Mouse (Mus musculus): ENCODE data around the gene Gpr182. TPM values are rescaled to one million over a fixed set of nuclear protein-coding genes. Genes with fewer than 3 reads are reported as not detected.

Gpr182 gene
- polyA plus RNA-seq, 1 experiment from 2014 or later: 17.3 TPM

DNA sequence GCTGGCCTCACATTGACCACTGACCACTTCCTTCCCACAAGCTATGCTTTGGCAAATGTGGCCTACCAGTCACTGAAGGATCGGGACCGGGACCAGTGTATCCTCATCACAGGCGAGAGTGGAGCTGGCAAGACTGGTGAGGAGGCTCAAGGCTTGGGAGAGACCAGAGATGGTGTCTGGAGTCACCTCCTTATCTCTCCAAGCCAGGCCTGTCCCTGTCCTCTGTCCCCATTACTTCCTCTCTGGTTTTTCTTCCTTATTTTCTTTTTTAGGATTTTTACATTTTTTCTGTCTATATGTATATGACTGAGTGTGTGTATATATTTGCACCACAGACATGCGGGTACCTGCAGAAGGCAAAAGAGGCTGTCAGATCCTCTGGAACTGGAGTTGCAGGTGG, 45.7 kb downstream of the Gpr182 start:
- no peak for DNase-seq
- no peaks in the 10 kb centered on the region for H3K9me3 ChIP-seq (ENCODE audit: low read length)
- no peak overlapping the region for H3K4me2 ChIP-seq (ENCODE audit: low read depth, low read length)
- no peaks in the 10 kb centered on the region for H3K36me3 ChIP-seq (replicated peaks; ENCODE audit: insufficient read depth, low read length)
- H3K27ac ChIP-seq (ENCODE audit: low read depth): no peak overlapping the region
- 58% methylated on average over 4 of the region's 4 CpGs for WGBS (ENCODE audit: insufficient replicate concordance)
- TF ChIP-seq CTCF (IDR thresholded peaks at IDR 0.05; ENCODE audit: low read depth) (no peak), EP300 (IDR thresholded peaks at IDR 0.05; ENCODE audit: low read depth) (no peak)
- no peak for ATAC-seq
- no peaks in the 10 kb centered on the region for H3K4me1 ChIP-seq (ENCODE audit: insufficient read depth)
- H3K4me3 ChIP-seq (ENCODE audit: low read depth, low read length): no peak overlapping the region
- no peaks in the 10 kb centered on the region for H3K27me3 ChIP-seq (ENCODE audit: insufficient read depth, low read length)
- H3K9ac ChIP-seq (replicated peaks): no peak overlapping the region

DNA sequence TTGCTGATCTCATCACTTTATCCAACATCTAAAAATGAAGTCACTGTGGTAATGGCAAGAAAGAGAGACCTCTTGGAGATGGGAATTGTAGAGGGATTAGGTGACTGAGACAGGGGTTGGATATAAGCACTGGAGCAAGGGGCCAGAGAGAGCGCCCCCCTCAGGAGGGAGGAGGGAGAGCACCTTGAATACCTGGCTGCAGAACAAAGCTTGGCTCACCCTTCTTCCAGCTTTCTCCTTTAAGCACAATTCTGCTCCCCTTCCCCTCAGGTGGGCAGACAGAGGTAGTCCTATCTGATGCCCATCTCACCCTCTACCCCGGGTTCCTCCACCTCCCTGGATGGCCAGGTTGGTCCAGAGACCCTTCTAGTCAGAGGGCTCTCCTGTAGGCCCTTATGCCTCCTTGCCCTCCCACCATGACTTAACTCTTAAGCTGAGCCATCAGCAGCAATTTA, 46.7 kb downstream of the Gpr182 start, which contains the start of gene Myo1a:
Gene Myo1a (plus strand): TSS at position 405 of the 455 bp plus-strand sequence.
- Histone ChIP-seq H3K36me3 (replicated peaks; ENCODE audit: insufficient read depth, low read length) (no peaks in the 10 kb centered on the region), H3K4me2 (ENCODE audit: low read depth, low read length) (no peak within 1 kb of the TSS), H3K4me1 (ENCODE audit: insufficient read depth) (no peaks in the 10 kb centered on the region), H3K9me3 (ENCODE audit: low read length) (no peaks in the 10 kb centered on the region), H3K27ac (ENCODE audit: low read depth) (no peak within 1 kb of the TSS), H3K4me3 (ENCODE audit: low read depth, low read length) (no peak within 1 kb of the TSS), H3K9ac (replicated peaks) (no peak within 1 kb of the TSS), H3K27me3 (ENCODE audit: insufficient read depth, low read length) (no peaks in the 10 kb centered on the region)
- DNase-seq (no peak), ATAC-seq (no peak)
- WGBS (ENCODE audit: insufficient replicate concordance): 49% methylated on average over 2 of the region's 2 CpGs
- no peak for TF ChIP-seq EP300 (IDR thresholded peaks at IDR 0.05; ENCODE audit: low read depth)
- TF ChIP-seq CTCF (IDR thresholded peaks at IDR 0.05; ENCODE audit: low read depth): 0 out of 2 replicates have a peak, but pooled peaks have one; percentile 9

DNA sequence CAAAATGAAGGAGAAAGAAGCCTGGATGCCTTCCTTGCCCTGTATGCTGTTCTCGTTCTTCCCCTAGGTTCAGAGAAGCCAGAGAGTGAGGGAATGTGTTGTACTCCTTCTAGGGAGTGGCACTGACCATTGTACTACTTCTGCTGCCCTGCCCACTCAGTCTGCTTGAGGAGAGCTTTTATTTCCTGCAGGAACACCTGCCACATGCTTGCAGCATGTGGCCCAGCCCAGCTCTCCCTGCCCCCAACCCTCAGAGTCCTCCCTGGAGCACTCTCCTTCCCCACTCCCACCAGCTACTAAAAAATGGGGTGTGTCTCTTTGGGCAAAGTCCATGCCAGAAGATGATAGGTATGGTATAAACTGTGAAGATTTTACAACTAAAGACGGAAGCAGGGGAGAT, 47.2 kb downstream of the Gpr182 start:
- TF ChIP-seq CTCF (IDR thresholded peaks at IDR 0.05; ENCODE audit: low read depth) (no peak), EP300 (IDR thresholded peaks at IDR 0.05; ENCODE audit: low read depth) (no peak)
- Histone ChIP-seq H3K4me2 (ENCODE audit: low read depth, low read length) (no peak overlapping the region), H3K9me3 (ENCODE audit: low read length) (no peaks in the 10 kb centered on the region), H3K4me1 (ENCODE audit: insufficient read depth) (no peaks in the 10 kb centered on the region), H3K4me3 (ENCODE audit: low read depth, low read length) (no peak overlapping the region), H3K36me3 (replicated peaks; ENCODE audit: insufficient read depth, low read length) (no peaks in the 10 kb centered on the region; the same call in 1 of the 2 replicates), H3K27me3 (ENCODE audit: insufficient read depth, low read length) (no peaks in the 10 kb centered on the region), H3K27ac (ENCODE audit: low read depth) (no peak overlapping the region), H3K9ac (replicated peaks) (no peak overlapping the region)
- DNase-seq (no peak), ATAC-seq (no peak)
- 54% methylated on average over 2 of the region's 2 CpGs for WGBS (ENCODE audit: insufficient replicate concordance)

DNA sequence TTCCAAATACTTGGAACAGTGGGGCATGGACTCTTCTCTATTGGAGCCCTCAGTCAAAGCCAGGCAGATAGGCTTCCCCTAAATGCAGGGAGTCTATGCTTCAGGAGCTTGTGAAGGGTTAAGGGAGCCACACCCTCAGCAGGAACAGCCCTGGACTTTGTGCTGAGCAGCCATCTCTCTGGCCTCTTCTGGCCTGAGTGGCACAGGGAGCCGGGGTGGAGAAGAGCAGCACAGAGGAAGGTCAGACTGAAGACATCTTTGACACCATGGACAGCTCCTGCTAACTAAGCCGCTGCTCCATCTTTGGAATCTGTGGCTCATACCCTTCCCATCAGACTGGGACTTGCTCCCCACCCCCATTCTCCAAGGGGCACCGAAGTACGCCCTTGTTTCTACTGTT, 48.2 kb downstream of the Gpr182 start:
- H3K4me2 ChIP-seq (ENCODE audit: low read depth, low read length): no peak overlapping the region
- no peak overlapping the region for H3K4me3 ChIP-seq (ENCODE audit: low read depth, low read length)
- no peaks in the 10 kb centered on the region for H3K9me3 ChIP-seq (ENCODE audit: low read length)
- DNase-seq (no peak), ATAC-seq (no peak)
- TF ChIP-seq CTCF (IDR thresholded peaks at IDR 0.05; ENCODE audit: low read depth): no peak
- no peak for TF ChIP-seq EP300 (IDR thresholded peaks at IDR 0.05; ENCODE audit: low read depth)
- H3K27me3 ChIP-seq (ENCODE audit: insufficient read depth, low read length): no peaks in the 10 kb centered on the region
- no peak overlapping the region for H3K9ac ChIP-seq (replicated peaks)
- WGBS (ENCODE audit: insufficient replicate concordance): 37% methylated on average over 4 of the region's 4 CpGs
- peaks cover 3% of the 10 kb centered on the region; the same call in 1 of the 2 replicates for H3K36me3 ChIP-seq (replicated peaks; ENCODE audit: insufficient read depth, low read length)
- no peaks in the 10 kb centered on the region for H3K4me1 ChIP-seq (ENCODE audit: insufficient read depth)
- H3K27ac ChIP-seq (ENCODE audit: low read depth): no peak overlapping the region

DNA sequence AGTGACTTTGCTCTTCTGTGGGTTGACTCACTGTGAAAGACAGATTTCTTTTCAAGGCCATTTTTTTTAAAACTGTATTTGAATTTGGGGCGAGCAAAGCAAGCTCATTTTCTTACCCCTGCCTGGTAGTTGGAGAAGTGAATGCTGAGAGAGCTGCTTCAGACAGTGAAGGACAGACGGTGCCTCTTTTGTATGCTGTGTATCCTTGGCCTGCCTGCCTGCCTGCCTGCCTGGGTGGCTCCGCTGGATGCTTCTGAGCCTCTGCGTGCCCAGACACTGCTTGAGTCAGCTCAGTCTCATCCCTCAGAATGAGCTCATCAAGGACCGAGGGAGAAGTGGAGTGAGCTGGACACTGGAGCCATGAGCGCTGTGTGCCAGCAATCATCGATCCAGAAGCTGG, 52.6 kb downstream of the Gpr182 start:
- H3K9ac ChIP-seq (replicated peaks): no peak overlapping the region
- peaks cover 25% of the 10 kb centered on the region for H3K36me3 ChIP-seq (replicated peaks; ENCODE audit: insufficient read depth, low read length)
- DNase-seq: no peak
- no peaks in the 10 kb centered on the region for H3K27me3 ChIP-seq (ENCODE audit: insufficient read depth, low read length)
- no peak overlapping the region for H3K4me3 ChIP-seq (ENCODE audit: low read depth, low read length)
- WGBS (ENCODE audit: insufficient replicate concordance): 96% methylated on average over 7 of the region's 7 CpGs
- H3K9me3 ChIP-seq (ENCODE audit: low read length): no peaks in the 10 kb centered on the region
- TF ChIP-seq CTCF (IDR thresholded peaks at IDR 0.05; ENCODE audit: low read depth): no peak
- ATAC-seq: no peak
- H3K4me2 ChIP-seq (ENCODE audit: low read depth, low read length): no peak overlapping the region
- H3K27ac ChIP-seq (ENCODE audit: low read depth): no peak overlapping the region
- H3K4me1 ChIP-seq (ENCODE audit: insufficient read depth): no peaks in the 10 kb centered on the region

Other genes with a start within 250 kb of the Gpr182 start
- gene Ndufa4l2, start 236.8 kb downstream of the Gpr182 start, polyA plus RNA-seq (2015; fragmentation: Nextera tagmentation; extraction: Ambion mirVana): 13.1 and 23.1 TPM in 2 replicates
- gene Shmt2, start 229.3 kb downstream of the Gpr182 start, polyA plus RNA-seq (2015; fragmentation: Nextera tagmentation; extraction: Ambion mirVana): 62.6 and 75.0 TPM in 2 replicates
- gene Nxph4, start 217.2 kb downstream of the Gpr182 start, polyA plus RNA-seq (2015; fragmentation: Nextera tagmentation; extraction: Ambion mirVana): not detected in 2 replicates
- 44.7 and 49.2 TPM in 2 replicates for gene Lrp1, start 130.6 kb downstream of the Gpr182 start, polyA plus RNA-seq (2015; fragmentation: Nextera tagmentation; extraction: Ambion mirVana)
- 11.3 and 13.0 TPM in 2 replicates for gene Stat6, start 108.7 kb downstream of the Gpr182 start, polyA plus RNA-seq (2015; fragmentation: Nextera tagmentation; extraction: Ambion mirVana)
- 5.6 and 6.3 TPM in 2 replicates for gene Nemp1, start 84.8 kb downstream of the Gpr182 start, polyA plus RNA-seq (2015; fragmentation: Nextera tagmentation; extraction: Ambion mirVana)
- 2.4 and 4.3 TPM in 2 replicates for gene Nab2, start 83.2 kb downstream of the Gpr182 start, polyA plus RNA-seq (2015; fragmentation: Nextera tagmentation; extraction: Ambion mirVana)
- gene Myo1a, start 46.6 kb downstream of the Gpr182 start, polyA plus RNA-seq (2015; fragmentation: Nextera tagmentation; extraction: Ambion mirVana): 0.07 TPM in 1 of 2 replicates, not detected in the other
- 1.9 and 2.3 TPM in 2 replicates for gene Tac2, start 27.3 kb downstream of the Gpr182 start, polyA plus RNA-seq (2015; fragmentation: Nextera tagmentation; extraction: Ambion mirVana)
- 1.0 and 1.1 TPM in 2 replicates for gene Zbtb39, start 12.2 kb downstream of the Gpr182 start, polyA plus RNA-seq (2015; fragmentation: Nextera tagmentation; extraction: Ambion mirVana)
- gene Rdh1, start 8.0 kb upstream of the Gpr182 start, polyA plus RNA-seq (2015; fragmentation: Nextera tagmentation; extraction: Ambion mirVana): 0.20 TPM in 2 replicates
- gene Rdh16f1, start 8.1 kb upstream of the Gpr182 start, polyA plus RNA-seq (2015; fragmentation: Nextera tagmentation; extraction: Ambion mirVana): 0.69 TPM in 1 of 2 replicates, not detected in the other
- gene Rdh9, start 24.7 kb upstream of the Gpr182 start, polyA plus RNA-seq (2015; fragmentation: Nextera tagmentation; extraction: Ambion mirVana): 15.7 and 16.7 TPM in 2 replicates
- gene Rdh16, start 49.4 kb upstream of the Gpr182 start, polyA plus RNA-seq (2015; fragmentation: Nextera tagmentation; extraction: Ambion mirVana): 0.59 and 0.70 TPM in 2 replicates
- not detected in 2 replicates for gene Rdh19, start 98.2 kb upstream of the Gpr182 start, polyA plus RNA-seq (2015; fragmentation: Nextera tagmentation; extraction: Ambion mirVana)
- 4.2 and 4.6 TPM in 2 replicates for gene Rdh16f2, start 114.7 kb upstream of the Gpr182 start, polyA plus RNA-seq (2015; fragmentation: Nextera tagmentation; extraction: Ambion mirVana)
- gene Rdh7, start 137.1 kb upstream of the Gpr182 start, polyA plus RNA-seq (2015; fragmentation: Nextera tagmentation; extraction: Ambion mirVana): 345 and 356 TPM in 2 replicates
- 0.05 TPM in 2 replicates for gene Sdr9c7, start 146.8 kb upstream of the Gpr182 start, polyA plus RNA-seq (2015; fragmentation: Nextera tagmentation; extraction: Ambion mirVana)